Mouse (Mus musculus): ENCODE measurements at regions not wholly inside any gene's neighbourhood (a gene's known extent, or its start where the extent isn't known, plus 50 kb on each side); places are given as distances from the start of the nearest gene placed in this dataset.

DNA sequence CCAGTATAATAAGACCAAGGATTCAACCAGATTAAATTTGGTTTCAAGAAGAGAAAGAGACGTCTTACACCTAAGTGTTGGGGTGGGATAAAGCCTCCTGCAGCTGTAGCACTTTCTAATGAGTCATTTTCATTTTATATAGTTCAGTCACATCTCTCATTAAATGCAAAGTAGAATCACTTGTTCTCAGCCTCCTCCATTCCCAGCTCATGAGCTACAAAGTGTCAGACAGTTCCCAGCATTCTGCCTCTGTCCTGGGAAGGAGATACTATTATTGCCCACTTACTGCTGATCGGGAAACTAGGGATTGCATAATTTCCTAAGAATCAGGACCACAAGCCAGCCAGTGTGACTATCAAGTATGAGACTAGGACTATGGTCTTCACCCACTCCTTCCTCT lies 158.9 kb downstream of the Tph2 start:
- Histone ChIP-seq H3K27me3 (no peaks in the 10 kb centered on the region), H3K4me1 (no peaks in the 10 kb centered on the region), H3K4me2 (replicated peaks) (no peak overlapping the region), H3K9ac (no peak overlapping the region), H3K4me3 (no peak overlapping the region), H3K36me3 (no peaks in the 10 kb centered on the region), H3K9me3 (no peaks in the 10 kb centered on the region), H3K27ac (no peak overlapping the region)
- WGBS = 88% methylated on average over 2 of the region's 2 CpGs
- ATAC-seq (ENCODE audit: insufficient number of reproducible peaks, insufficient read depth, low FRiP score, low TSS enrichment) = no peak

DNA sequence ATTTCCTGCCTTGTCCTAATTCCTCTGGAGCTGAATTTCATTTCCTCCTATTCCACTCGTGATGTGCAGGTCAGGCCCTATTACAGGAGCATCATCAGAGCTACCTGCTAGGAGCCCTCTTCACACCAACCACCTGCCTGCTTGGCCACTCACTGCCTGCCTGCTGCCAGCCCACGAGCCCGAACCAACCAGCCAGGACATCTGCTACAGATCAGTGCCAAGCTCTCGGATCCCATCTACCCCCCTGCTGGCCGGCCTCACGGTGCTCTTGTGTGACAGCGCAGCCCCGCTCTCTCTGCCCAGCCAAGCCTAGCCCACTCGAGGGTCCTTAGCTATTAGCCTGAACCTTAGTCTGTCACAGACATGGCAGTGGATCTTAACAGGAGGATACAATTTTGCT lies 165.4 kb downstream of the Tph2 start:
- Histone ChIP-seq H3K27ac (no peak overlapping the region), H3K4me2 (replicated peaks) (no peak overlapping the region)

DNA sequence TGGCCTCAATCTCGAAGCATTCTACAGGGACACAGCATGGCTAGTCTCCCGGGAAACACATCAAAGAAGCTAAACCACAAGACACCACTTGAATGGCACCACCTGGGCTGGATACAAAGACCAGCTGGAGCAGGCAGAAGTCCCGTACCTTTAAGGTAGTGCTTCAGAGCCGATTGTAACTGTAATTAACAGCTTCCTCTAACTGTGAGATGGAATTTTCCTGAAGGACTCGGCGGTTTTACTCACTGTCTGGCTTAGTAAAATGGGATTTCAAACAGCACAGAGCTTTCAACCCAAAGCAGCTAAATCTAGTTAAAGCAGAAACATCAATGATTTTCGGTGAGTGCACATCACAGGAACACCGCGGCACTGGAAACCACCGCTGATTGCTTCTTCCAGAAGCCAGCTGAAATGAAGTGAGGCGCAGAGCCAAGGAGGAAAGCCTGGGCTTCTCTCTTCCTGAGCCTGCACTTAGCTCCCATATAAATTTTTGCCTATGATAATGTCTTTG lies 171.3 kb downstream of the Tph2 start:
- Histone ChIP-seq H3K4me3 (no peak overlapping the region), H3K4me1 (peaks cover 7% of the 10 kb centered on the region; the same call in 1 of the 2 replicates), H3K9me3 (no peaks in the 10 kb centered on the region), H3K27ac (no peak overlapping the region), H3K27me3 (no peaks in the 10 kb centered on the region), H3K36me3 (no peaks in the 10 kb centered on the region), H3K4me2 (replicated peaks) (peak overlapping the region; percentile 36), H3K9ac (no peak overlapping the region)
- 16% methylated on average over 11 of the region's 11 CpGs for WGBS
- 0 out of 2 replicates have a peak, but pooled peaks have one; percentile 35 for ATAC-seq (ENCODE audit: insufficient number of reproducible peaks, insufficient read depth, low FRiP score, low TSS enrichment)

More for the DNA sequence above, 165.4 kb downstream of the Tph2 start:
- whole genome bisulfite sequencing = 64% methylated on average over 9 of the region's 9 CpGs
- Histone ChIP-seq H3K4me1 (no peaks in the 10 kb centered on the region), H3K9me3 (no peaks in the 10 kb centered on the region), H3K36me3 (no peaks in the 10 kb centered on the region), H3K27me3 (no peaks in the 10 kb centered on the region), H3K4me3 (no peak overlapping the region), H3K9ac (no peak overlapping the region)
- no peak; the same call in 1 of the 2 replicates for ATAC-seq (ENCODE audit: insufficient number of reproducible peaks, insufficient read depth, low FRiP score, low TSS enrichment)

DNA sequence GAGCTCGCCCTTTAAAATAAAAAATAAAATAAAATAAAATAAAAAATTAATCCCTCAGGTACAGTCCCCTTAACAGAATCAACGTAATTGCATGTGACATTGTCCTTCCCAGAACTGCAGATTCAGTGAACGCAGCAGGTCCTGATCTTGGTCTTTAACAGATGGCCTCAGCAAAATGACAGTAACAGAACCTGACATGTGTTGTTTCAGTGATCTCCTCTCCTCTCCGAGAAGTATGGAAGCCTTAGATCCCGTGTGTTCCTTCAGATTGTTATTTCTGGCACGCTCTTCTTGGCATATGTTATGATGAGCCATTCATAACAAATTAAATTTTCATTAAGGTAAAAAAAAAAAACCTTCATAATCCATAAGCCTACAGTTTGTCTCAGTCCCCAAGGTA lies 171.9 kb downstream of the Tph2 start:
- Histone ChIP-seq H3K36me3 (no peaks in the 10 kb centered on the region), H3K4me1 (peaks cover 7% of the 10 kb centered on the region; the same call in 1 of the 2 replicates), H3K9me3 (no peaks in the 10 kb centered on the region), H3K27me3 (no peaks in the 10 kb centered on the region), H3K4me2 (replicated peaks) (no peak overlapping the region; the same call in 1 of the 2 replicates), H3K9ac (no peak overlapping the region), H3K4me3 (no peak overlapping the region), H3K27ac (no peak overlapping the region)
- ATAC-seq (ENCODE audit: insufficient number of reproducible peaks, insufficient read depth, low FRiP score, low TSS enrichment) = no peak
- 62% methylated on average over 6 of the region's 6 CpGs for WGBS

DNA sequence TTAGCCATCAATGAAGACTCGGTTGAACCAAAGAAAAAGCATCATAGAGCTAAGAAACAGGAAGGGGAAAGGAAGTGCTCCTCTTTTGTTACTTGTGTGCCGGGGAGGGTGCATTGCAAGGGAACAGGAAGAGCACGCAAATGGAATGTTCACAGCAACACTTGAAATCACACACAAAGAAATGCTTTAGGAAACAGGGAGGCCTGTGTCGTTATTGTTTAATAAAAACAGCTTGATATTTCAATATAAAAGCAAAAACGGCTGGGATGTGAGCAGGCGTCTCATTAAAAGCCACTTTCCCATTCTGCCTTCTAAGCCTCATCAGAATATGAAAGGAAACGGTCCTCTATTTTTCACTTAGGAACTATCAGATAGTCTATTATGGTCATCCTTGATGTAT lies 172.5 kb downstream of the Tph2 start:
- Histone ChIP-seq H3K27me3 (no peaks in the 10 kb centered on the region), H3K4me1 (peaks cover 7% of the 10 kb centered on the region; the same call in 1 of the 2 replicates), H3K36me3 (no peaks in the 10 kb centered on the region), H3K4me2 (replicated peaks) (no peak overlapping the region), H3K27ac (no peak overlapping the region), H3K9me3 (no peaks in the 10 kb centered on the region), H3K4me3 (no peak overlapping the region), H3K9ac (no peak overlapping the region)
- 69% methylated on average over 7 of the region's 7 CpGs for WGBS
- ATAC-seq (ENCODE audit: insufficient number of reproducible peaks, insufficient read depth, low FRiP score, low TSS enrichment) = no peak

DNA sequence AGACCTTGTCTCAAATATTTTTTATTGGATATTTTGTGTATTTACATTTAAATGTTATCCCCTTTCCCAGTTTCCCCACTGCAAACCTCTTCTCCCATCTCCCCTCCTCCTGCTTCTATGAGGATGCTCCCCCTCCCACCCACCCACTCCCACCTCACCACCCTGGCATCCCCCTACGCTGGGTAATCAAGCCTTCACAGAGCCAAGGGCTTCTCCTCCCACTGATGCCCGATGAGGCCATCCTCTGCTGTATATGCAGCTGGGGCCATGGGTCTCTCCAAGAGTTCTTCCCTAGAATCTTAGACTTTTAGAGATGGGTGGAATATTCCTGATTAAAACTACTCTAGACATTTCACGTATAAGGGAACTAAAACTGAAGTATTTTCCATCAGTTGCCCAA lies 172.9 kb downstream of the Tph2 start:
- Histone ChIP-seq H3K9me3 (no peaks in the 10 kb centered on the region), H3K27me3 (no peaks in the 10 kb centered on the region), H3K9ac (no peak overlapping the region), H3K36me3 (no peaks in the 10 kb centered on the region), H3K27ac (no peak overlapping the region), H3K4me1 (peaks cover 7% of the 10 kb centered on the region; the same call in 1 of the 2 replicates), H3K4me3 (no peak overlapping the region), H3K4me2 (replicated peaks) (no peak overlapping the region)
- 84% methylated on average over 3 of the region's 3 CpGs for WGBS
- ATAC-seq (ENCODE audit: insufficient number of reproducible peaks, insufficient read depth, low FRiP score, low TSS enrichment) = no peak

DNA sequence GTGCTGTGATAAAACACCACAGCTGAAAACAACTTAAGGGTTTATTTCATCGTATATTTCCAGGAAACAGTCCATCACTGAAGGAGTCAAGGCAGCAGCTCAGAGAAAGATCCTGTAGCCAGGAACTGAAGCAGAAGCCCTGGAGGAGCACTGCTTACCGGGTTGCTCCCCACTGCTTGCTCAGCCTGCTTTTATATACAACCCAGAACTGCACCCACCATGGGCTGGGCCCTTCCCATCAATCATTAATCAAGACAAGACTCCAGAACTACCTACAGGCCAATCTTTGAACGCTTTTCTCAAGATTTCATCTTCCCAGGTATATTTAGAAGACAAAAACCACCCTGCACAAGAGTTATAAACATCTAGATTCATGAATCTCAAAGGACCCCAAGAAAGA lies 188.4 kb downstream of the Tph2 start:
- 75% methylated on average over 3 of the region's 3 CpGs for WGBS
- no peaks in the 10 kb centered on the region for H3K9me3 ChIP-seq

DNA sequence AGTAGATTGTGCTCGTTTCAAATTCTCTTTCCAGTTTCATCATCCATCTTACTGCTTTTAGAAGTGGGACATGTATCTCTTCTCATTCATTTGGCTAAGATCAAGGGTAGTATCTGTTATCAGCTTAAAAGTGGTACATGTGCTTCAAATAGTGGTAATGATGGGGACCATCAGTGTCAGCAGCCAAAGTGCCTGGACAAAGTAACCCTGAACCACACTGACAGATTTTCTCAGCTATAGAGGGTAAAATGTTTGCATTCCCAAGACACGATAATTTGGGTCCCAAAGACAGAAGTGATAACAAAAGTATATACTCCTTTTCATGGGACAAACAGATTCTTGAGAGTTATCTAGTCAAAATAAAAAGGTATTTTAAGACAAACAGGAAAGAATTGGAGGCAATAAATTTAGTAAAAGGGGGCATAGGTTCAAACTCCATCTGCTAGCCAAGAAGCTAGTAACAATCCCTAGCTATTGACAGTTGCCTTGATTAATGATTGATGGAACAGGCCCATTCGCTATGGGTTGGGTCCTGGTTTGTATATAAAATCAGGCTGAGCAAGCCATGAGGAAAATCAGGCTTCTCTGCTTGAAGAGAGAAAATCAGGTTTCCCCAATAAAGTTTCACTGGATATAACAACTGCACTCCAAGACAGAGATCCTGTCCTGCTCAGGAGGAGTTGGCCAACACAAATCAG lies 189.5 kb downstream of the Tph2 start:
- Histone ChIP-seq H3K4me1 (no peaks in the 10 kb centered on the region), H3K27ac (no peak overlapping the region), H3K27me3 (no peaks in the 10 kb centered on the region), H3K36me3 (no peaks in the 10 kb centered on the region), H3K9ac (no peak overlapping the region), H3K4me2 (replicated peaks) (no peak overlapping the region), H3K4me3 (no peak overlapping the region), H3K9me3 (no peaks in the 10 kb centered on the region)
- ATAC-seq (ENCODE audit: insufficient number of reproducible peaks, insufficient read depth, low FRiP score, low TSS enrichment) = no peak
- 63% methylated on average over 3 of the region's 3 CpGs for WGBS

More for the DNA sequence above, 188.4 kb downstream of the Tph2 start:
- Histone ChIP-seq H3K4me3 (no peak overlapping the region), H3K9ac (no peak overlapping the region), H3K4me1 (no peaks in the 10 kb centered on the region), H3K4me2 (replicated peaks) (no peak overlapping the region), H3K27ac (no peak overlapping the region), H3K36me3 (no peaks in the 10 kb centered on the region), H3K27me3 (no peaks in the 10 kb centered on the region)
- no peak for ATAC-seq (ENCODE audit: insufficient number of reproducible peaks, insufficient read depth, low FRiP score, low TSS enrichment)

DNA sequence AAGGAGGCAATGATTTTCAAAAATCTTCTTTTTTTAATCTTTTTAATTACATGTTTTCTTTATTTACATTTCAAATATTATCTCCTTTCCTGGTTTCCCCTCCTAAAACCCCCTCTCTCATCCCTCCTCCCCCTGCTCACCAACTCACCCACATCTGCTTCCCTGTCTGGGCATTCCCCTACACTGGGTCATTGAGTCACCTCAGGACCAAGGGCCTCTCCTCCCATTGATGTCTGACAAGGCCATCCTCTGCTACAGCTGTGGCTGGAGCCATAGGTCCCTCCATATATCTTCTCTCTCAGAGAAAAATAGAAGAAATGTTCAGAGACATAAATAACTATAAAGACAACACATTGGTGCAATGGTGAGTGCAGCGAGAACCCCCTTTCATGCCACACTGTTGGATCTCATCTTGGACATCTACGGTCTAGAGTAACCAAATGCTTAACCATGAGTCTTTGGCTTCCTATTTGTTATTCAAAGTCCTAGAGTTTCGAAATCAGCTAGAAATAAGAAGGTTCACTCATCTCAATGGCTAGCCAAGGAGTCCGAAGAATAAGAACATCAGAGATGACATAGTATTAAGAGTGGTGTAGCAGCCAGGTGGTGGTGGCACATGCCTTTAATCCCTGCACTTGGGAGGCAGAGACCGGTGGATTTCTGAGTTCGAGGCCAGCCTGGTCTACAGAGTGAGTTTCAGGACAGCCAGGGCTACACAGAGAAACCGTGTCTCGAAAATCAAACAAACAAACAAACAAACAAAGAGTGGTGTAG lies 186.5 kb upstream of the Trhde start:
- Histone ChIP-seq H3K4me3 (no peak overlapping the region), H3K9me3 (no peaks in the 10 kb centered on the region), H3K27me3 (no peaks in the 10 kb centered on the region), H3K4me1 (no peaks in the 10 kb centered on the region), H3K4me2 (replicated peaks) (no peak overlapping the region), H3K36me3 (no peaks in the 10 kb centered on the region), H3K27ac (no peak overlapping the region), H3K9ac (no peak overlapping the region)
- ATAC-seq (ENCODE audit: insufficient number of reproducible peaks, insufficient read depth, low FRiP score, low TSS enrichment) = no peak
- 86% methylated on average over 8 of the region's 8 CpGs for WGBS

DNA sequence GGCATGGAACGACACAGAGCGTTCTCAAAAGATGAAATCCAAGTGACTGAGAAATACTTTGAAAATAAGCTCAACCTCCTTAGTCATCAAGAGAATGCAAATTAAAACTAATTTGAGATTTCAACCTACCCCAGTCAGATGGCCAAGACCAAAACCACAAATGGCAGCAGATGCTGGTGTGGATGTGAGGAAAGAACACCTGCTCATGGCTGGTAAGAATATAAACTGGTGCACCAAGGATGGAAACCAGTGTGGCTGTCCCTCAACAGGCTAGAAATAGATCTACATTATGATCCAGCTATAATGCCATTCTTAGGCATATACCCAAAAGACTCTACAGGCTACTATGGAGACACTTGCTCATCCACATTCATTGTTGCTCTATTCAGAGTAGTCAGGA lies 170.3 kb upstream of the Trhde start:
- 90% methylated on average over 2 of the region's 2 CpGs for WGBS
- no peaks in the 10 kb centered on the region for H3K4me1 ChIP-seq
- H3K4me3 ChIP-seq = no peak overlapping the region
- no peak overlapping the region for H3K9ac ChIP-seq
- no peak overlapping the region for H3K4me2 ChIP-seq (replicated peaks)
- no peaks in the 10 kb centered on the region for H3K9me3 ChIP-seq
- H3K27ac ChIP-seq = no peak overlapping the region
- no peaks in the 10 kb centered on the region for H3K27me3 ChIP-seq
- no peak for ATAC-seq (ENCODE audit: insufficient number of reproducible peaks, insufficient read depth, low FRiP score, low TSS enrichment)
- no peaks in the 10 kb centered on the region for H3K36me3 ChIP-seq

DNA sequence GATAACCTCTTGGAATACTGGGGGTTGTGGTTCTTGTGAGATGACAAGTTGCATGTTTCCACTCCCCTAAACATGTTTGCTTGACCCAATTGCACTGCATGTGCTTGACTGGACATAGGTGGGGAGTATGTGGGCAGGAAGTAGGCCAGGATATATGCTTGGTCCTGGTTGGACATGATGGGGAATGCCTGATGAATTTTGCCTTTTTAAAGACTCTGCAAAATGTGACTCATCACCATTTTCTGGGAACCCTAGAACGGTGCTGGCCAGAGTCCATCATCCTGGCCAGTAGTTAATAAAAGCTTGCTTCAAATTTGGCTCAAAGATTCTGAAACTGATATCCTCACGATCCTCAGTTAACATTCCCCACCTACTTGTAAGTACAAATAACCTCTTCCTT lies 161.5 kb upstream of the Trhde start:
- H3K4me1 ChIP-seq = no peaks in the 10 kb centered on the region
- H3K4me3 ChIP-seq = no peak overlapping the region
- H3K27me3 ChIP-seq = no peaks in the 10 kb centered on the region
- H3K27ac ChIP-seq = no peak overlapping the region
- no peaks in the 10 kb centered on the region for H3K9me3 ChIP-seq
- H3K9ac ChIP-seq = no peak overlapping the region
- H3K4me2 ChIP-seq (replicated peaks) = no peak overlapping the region
- H3K36me3 ChIP-seq = no peaks in the 10 kb centered on the region
- ATAC-seq (ENCODE audit: insufficient number of reproducible peaks, insufficient read depth, low FRiP score, low TSS enrichment) = no peak
- 72% methylated on average over 2 of the region's 2 CpGs for WGBS

DNA sequence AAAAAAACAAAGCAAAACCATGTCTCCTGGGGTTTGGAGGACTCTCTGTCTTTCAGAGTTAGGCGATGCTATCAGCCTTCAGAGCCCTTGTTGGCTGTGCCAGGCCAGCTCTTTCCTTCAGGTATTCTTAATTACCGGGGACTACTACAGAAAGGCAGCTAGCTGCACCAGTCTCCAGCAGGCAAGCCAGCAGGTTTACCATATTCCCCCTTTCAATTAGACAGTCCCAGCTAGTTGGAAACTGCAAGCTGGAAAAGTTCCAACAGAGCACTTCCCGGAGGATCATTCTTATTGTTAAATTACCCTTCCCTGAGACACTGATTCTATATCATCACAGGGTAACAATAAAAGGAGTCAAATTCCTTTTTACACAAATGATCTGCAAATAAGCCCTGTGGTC lies 155.8 kb upstream of the Trhde start:
- 41% methylated on average over 3 of the region's 3 CpGs for whole genome bisulfite sequencing
- Histone ChIP-seq H3K36me3 (no peaks in the 10 kb centered on the region), H3K9ac (no peak overlapping the region), H3K27me3 (no peaks in the 10 kb centered on the region), H3K4me3 (no peak overlapping the region), H3K4me1 (no peaks in the 10 kb centered on the region), H3K27ac (no peak overlapping the region), H3K4me2 (replicated peaks) (no peak overlapping the region), H3K9me3 (no peaks in the 10 kb centered on the region)
- no peak for ATAC-seq (ENCODE audit: insufficient number of reproducible peaks, insufficient read depth, low FRiP score, low TSS enrichment)

Measured in embryonic facial prominence, embryonic 12.5 days (tissue).